In the genomic region with DNA sequence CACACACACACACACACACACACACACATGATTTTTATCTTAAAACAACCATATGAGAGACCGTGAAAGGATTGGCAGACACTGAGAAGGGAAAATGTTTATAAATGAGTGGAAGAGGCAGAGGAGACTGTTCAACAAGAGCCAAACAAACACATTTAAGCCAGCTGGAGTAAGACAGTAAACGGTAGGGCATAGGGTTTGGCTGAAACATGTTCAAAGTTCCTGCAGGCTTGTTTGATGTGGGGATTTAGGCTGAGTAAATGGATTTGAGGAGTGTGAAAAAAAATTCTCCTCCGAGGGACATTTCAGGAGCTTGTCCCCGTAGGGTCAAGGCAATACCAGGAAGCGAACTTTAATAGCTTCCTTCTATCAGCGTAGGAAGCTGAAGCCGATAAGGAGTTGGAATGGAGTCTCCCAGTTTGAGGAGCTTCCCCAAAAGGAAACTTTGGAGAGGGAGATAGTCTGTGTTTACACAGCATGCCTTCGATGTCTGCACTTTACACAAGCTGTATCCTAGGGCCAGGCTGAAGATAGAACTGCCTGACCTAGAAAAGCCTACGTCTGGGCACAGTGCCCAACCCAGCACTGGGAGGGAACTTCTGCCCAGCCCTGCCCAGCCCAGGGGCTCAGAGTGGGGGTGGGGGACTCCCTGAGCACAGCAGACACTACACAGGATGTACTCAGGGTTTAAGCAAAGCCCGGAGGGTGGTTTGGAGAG, we compare ENCODE assay signal across 9 mouse cellular contexts. TPM values are rescaled to one million over a fixed set of nuclear protein-coding genes. Genes with fewer than 3 reads are reported as not detected.
DNase-seq lines count a peak whose midpoint lies in the region; ATAC-seq and TF ChIP-seq lines count a peak whose summit lies in the region.
"Had no signal": no experiment of that assay in that cellular context is flagged by ENCODE, and none has a peak within 500 bp of the region (broad histone marks: within the 10 kb centered on the region; RNA-seq: fewer than 3 reads in every experiment).

No protein-coding gene starts in this region.

- peaks cover 5% of the 10 kb centered on the region; the same call in 1 of the 2 replicates for H3K4me1 ChIP-seq in hindbrain, embryonic 16.5 days (ENCODE audit: control insufficient read depth, insufficient read depth, low read depth, low read length)

- ATAC-seq in cerebellum, adult (ENCODE audit: insufficient number of reproducible peaks, low FRiP score, low TSS enrichment): peak; percentile 83
- peak; percentile 91 for ATAC-seq in hindbrain, embryonic 16.5 days
- peak; percentile 65 for ATAC-seq in megakaryocyte, adult 5-6 weeks (ENCODE audit: poor library complexity, severe bottlenecking)

- no peak overlapping the region for H3K9ac ChIP-seq in hindbrain, embryonic 16.5 days (ENCODE audit: low read depth, low read length)

- no peak for TF ChIP-seq CTCF in left cerebral cortex, adult 2 months (IDR thresholded peaks at IDR 0.05)

- H3K4me3 ChIP-seq in hindbrain, embryonic 16.5 days (ENCODE audit: low read length): no peak overlapping the region
- no peak overlapping the region for H3K4me3 ChIP-seq in left cerebral cortex, adult 2 months
- H3K4me3 ChIP-seq: erythroblast, embryonic 14.5 days had no signal

- H3K36me3 ChIP-seq in hindbrain, embryonic 16.5 days (ENCODE audit: control insufficient read depth, insufficient read depth, low read length): no peaks in the 10 kb centered on the region

- 0 out of 2 replicates have a peak overlapping the region, but pooled peaks have one; percentile 19 for H3K27ac ChIP-seq in hindbrain, embryonic 16.5 days (ENCODE audit: low read depth, low read length)
- peak overlapping the region; percentile 62 for H3K27ac ChIP-seq in left cerebral cortex, adult 2 months

- WGBS in hindbrain, embryonic 16.5 days: 61% methylated on average over 10 of the region's 10 CpGs

- DNase-seq in NIH3T3 (ENCODE audit: low read depth): peak; percentile 70
- DNase-seq in gastrocnemius, adult 18-20 months (ENCODE audit: low spot score): peak; percentile 87
- peak; percentile 67 to 76 for DNase-seq in left cerebral cortex, adult 2 months (ENCODE audit: extremely low spot score in 1 of 2, low spot score in 2 of 2)
- DNase-seq in skeletal muscle tissue, adult 2 months (ENCODE audit: low read depth, low spot score): peak; percentile 93
- DNase-seq in embryo, embryonic 10.5 days (ENCODE audit: low spot score): no peak

- no peaks in the 10 kb centered on the region for H3K27me3 ChIP-seq in hindbrain, embryonic 16.5 days (replicated peaks; ENCODE audit: control insufficient read depth, insufficient read depth, low read length)

- no peak overlapping the region for H3K4me2 ChIP-seq in hindbrain, embryonic 16.5 days (ENCODE audit: low read length)

- H3K9me3 ChIP-seq in hindbrain, embryonic 16.5 days (ENCODE audit: control insufficient read depth, low read length): no peaks in the 10 kb centered on the region

- intact Hi-C loops in left cerebral cortex, adult 2 months (cut with DNase I): no loop called here

RNA-seq across cellular contexts. Expression of a gene that starts 15.2 kb away (rescaled TPM):
- total RNA-seq in gastrocnemius, adult 18-20 months (2021): 10 to 100 TPM; 24.3 to 32.4 TPM
- polyA plus RNA-seq in hindbrain, embryonic 16.5 days (2015; fragmentation: Nextera tagmentation; extraction: Ambion mirVana): 20.5 and 21.3 TPM in 2 replicates
- total RNA-seq in left cerebral cortex, adult 2 months (2021): 10 to 100 TPM; 45.0 to 47.7 TPM
- 59.5 and 61.2 TPM in 2 replicates for total RNA-seq in megakaryocyte, adult 5-6 weeks (2015)
- 54.2 and 57.3 TPM in 2 replicates for total RNA-seq in megakaryocyte, adult 5-6 weeks (2017)

RNA-seq across cellular contexts. Expression of a gene that starts 49.5 kb away (rescaled TPM):
- total RNA-seq in gastrocnemius, adult 18-20 months (2021): not detected
- polyA plus RNA-seq in hindbrain, embryonic 16.5 days (2015; fragmentation: Nextera tagmentation; extraction: Ambion mirVana): 14.5 and 15.6 TPM in 2 replicates
- total RNA-seq in left cerebral cortex, adult 2 months (2021): 10 to 100 TPM; 20.3 to 44.5 TPM
- 0.09 TPM in 1 of 2 replicates, not detected in the other for total RNA-seq in megakaryocyte, adult 5-6 weeks (2015)
- total RNA-seq in megakaryocyte, adult 5-6 weeks (2017): not detected in 2 replicates
- polyA plus RNA-seq: erythroblast, embryonic 14.5 days had no signal

Comparison
In these comparisons a context has a peak if more than half of its experiments do, and no peak if none do; other contexts are left out.
1. RNA of a gene that starts 49.5 kb away (total RNA-seq): 20.3 to 44.5 TPM in left cerebral cortex, adult 2 months; not detected in gastrocnemius, adult 18-20 months and 0.09 TPM in megakaryocyte, adult 5-6 weeks; every median in the first group is over 10 times any median in the second.
2. Peak in every context shown above with its lines, with median percentiles within 50 percentile points of each other: ATAC-seq.